Mouse (Mus musculus): ENCODE results near the gene Rnf180.

DNA sequence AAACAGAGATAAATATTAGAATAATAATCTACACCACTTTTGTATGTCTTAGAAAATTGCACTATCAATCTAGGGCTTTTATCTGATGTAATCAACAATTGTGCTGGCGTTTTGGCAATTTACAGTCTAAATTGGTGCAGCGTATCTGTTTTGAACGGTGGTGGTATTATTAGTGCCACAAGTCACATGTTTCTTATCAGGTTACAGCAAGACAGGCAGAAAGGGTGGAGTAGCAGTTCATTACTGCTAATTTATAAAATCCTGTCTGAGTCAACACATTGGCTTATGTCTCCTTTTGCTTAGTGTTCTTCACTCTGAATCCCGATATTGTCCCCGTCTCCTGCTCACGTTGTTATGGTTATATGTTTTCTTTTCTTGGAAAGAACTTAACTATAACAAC, 164.5 kb downstream of the Rnf180 start:
- TF ChIP-seq KAT2A (conservative IDR thresholded peaks at IDR 0.05; ENCODE audit: low read depth, low read length) (no peak), USF1 (IDR thresholded peaks at IDR 0.05; ENCODE audit: low read depth, low read length) (peak; percentile 76), EP300 (IDR thresholded peaks at IDR 0.05; ENCODE audit: low read depth in 1 of 2, low read length in 2 of 2) (peak; percentile 66 to 74), CTCF (IDR thresholded peaks at IDR 0.05 in 2 of 3, conservative IDR thresholded peaks at IDR 0.05 in 1 of 3; ENCODE audit: control insufficient read depth in 1 of 3, insufficient read depth in 1 of 3, low read depth in 2 of 3, low read length in 3 of 3, poor library complexity in 1 of 3, severe bottlenecking in 1 of 3) (no peak), ZKSCAN1 (IDR thresholded peaks at IDR 0.05; ENCODE audit: low read depth, low read length) (no peak), POLR2AphosphoS5 (IDR thresholded peaks at IDR 0.05; ENCODE audit: borderline replicate concordance, low read depth, low read length) (no peak), POLR2AphosphoS2 (IDR thresholded peaks at IDR 0.05; ENCODE audit: low read length) (no peak)

All from MEL (cell line).